Mouse (Mus musculus) sigmoid colon, adult 10 weeks (tissue): Measurements from ENCODE around the gene Ptpn21. TPM values are rescaled to one million over a fixed set of nuclear protein-coding genes. Genes with fewer than 3 reads are reported as not detected.

Experiments used
- polyA plus RNA-seq: library from polyadenylated mRNA; stranded (reverse); fragments of 350-450 nt; fragmentation: Illumina TruSeq; extraction: RNeasy Lipid Tissue Mini Kit (QIAGEN cat#74804); gene quantifications from one replicate; pipeline ENCODE4 v1.2.3, GENCODE M21; 2014; ENCODE audit warnings: low read depth, low replicate concordance

Gene Ptpn21
- polyA plus RNA-seq, result 15.8 TPM

GRCm38 (mm10) chr12:98736951-98737800, at the start of gene Ptpn21:
TSS of gene Ptpn21 (minus strand) at chr12:98737405.

GRCm38 (mm10) chr12:98746746-98747379, 9.7 kb upstream of the Ptpn21 start, which contains the start of gene Zc3h14:
TSS of gene Zc3h14 (plus strand) at chr12:98746964.

GRCm38 (mm10) chr12:98627392-98628259, 109.6 kb downstream of the Ptpn21 start, which contains the start of gene Spata7:
TSS of gene Spata7 (plus strand) at chr12:98628157.

Other genes starting within 250 kb of the Ptpn21 start
- 0.66 TPM for gene Kcnk10, start 159.1 kb downstream of the Ptpn21 start, polyA plus RNA-seq
- gene Spata7, start 109.2 kb downstream of the Ptpn21 start, polyA plus RNA-seq, result 14.4 TPM
- 188 TPM for gene Zc3h14, start 9.6 kb upstream of the Ptpn21 start, polyA plus RNA-seq
- gene Eml5, start 164.1 kb upstream of the Ptpn21 start, polyA plus RNA-seq, result 11.3 TPM
- 11.5 TPM for gene Ttc8, start 183.2 kb upstream of the Ptpn21 start, polyA plus RNA-seq